Mouse (Mus musculus): ENCODE results near the gene Phykpl.

DNA sequence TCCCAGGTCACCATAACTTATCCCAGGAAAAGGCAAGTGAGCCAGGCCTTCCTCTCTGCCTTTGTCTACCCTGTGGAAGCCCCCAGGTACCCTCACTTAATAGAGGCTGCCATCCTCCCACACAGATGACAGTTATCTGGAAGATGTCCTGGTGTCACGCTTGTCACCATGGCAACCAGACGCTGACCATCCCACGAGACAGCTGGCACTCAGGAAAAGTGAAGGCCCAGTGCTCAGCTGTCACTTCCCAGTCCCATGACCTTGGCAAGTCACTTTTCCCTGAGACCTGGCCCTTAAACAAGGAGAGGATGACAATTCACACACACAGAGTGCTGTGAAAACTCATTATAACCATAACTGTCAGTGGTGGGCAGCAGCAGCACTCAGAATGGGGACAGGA lies 32.5 kb upstream of the Phykpl start:
- TF ChIP-seq CTCF (IDR thresholded peaks at IDR 0.05; ENCODE audit: low read depth): no peak
- TF ChIP-seq EP300 (IDR thresholded peaks at IDR 0.05; ENCODE audit: low read depth): no peak
